Mouse (Mus musculus) liver, adult 2 months (tissue): ENCODE data around the gene Gpc3. TPM values are rescaled to one million over a fixed set of nuclear protein-coding genes. Genes with fewer than 3 reads are reported as not detected.
"Not testable (repeated sequence)": the region's sequence is repeated elsewhere in the genome, so short reads cannot be mapped to it uniquely, and the experiment has no call there.

ENCODE experiments used
- DNase-seq: peaks from one replicate; pipeline ENCODE4 v3.0.0-alpha.2; 2011; ENCODE audit warnings: low read depth, low spot score; ENCODE audit errors: extremely low read depth
- H3K27ac ChIP-seq: fragments of 200-500 bp; replicated peaks from 2 replicates; pipeline ENCODE4 v1.5.1; 2012; ENCODE audit warnings: low read depth, mild to moderate bottlenecking, control low read depth, inconsistent platforms, low read length; ENCODE audit not compliant: insufficient read depth
- H3K27me3 ChIP-seq: fragments of 200-500 bp; 2 replicates; pipeline ENCODE4 v1.6.1; 2012; ENCODE audit warnings: mild to moderate bottlenecking, moderate library complexity, low read length, inconsistent platforms; ENCODE audit not compliant: control insufficient read depth, insufficient read depth
- H3K36me3 ChIP-seq: fragments of 200-500 bp; 2 replicates; pipeline ENCODE4 v1.6.1; 2012; ENCODE audit warnings: low read length, inconsistent platforms; ENCODE audit not compliant: control insufficient read depth, insufficient read depth
- H3K4me1 ChIP-seq: fragments of 200-500 bp; 2 replicates; pipeline ENCODE4 v1.6.1; 2011; ENCODE audit warnings: low read length; ENCODE audit not compliant: control insufficient read depth, insufficient read depth
- H3K4me3 ChIP-seq: fragments of 200-500 bp; 2 replicates; pipeline ENCODE4 v1.5.1; 2011; ENCODE audit warnings: low read depth, mild to moderate bottlenecking, control low read depth, low read length, moderate library complexity; ENCODE audit not compliant: insufficient read depth
- H3K79me2 ChIP-seq: fragments of 200-500 bp; 2 replicates; pipeline ENCODE4 v1.6.1; 2012; ENCODE audit warnings: inconsistent platforms, mild to moderate bottlenecking, low read length, moderate library complexity; ENCODE audit not compliant: control insufficient read depth, insufficient read depth
- H3K9ac ChIP-seq: fragments of 200-500 bp; 2 replicates; pipeline ENCODE4 v1.6.1; 2012; ENCODE audit warnings: low read depth, mild to moderate bottlenecking, control low read depth, inconsistent platforms, low read length
- CTCF ChIP-seq: fragments of 200-500 bp; IDR thresholded peaks from 2 replicates; pipeline ENCODE4 v1.5.1; 2011; ENCODE audit warnings: low read depth, low read length, control low read depth
- POLR2A ChIP-seq: fragments of 200-500 bp; IDR thresholded peaks from 2 replicates; pipeline ENCODE4 v1.6.1; 2011; ENCODE audit warnings: low read length, control low read depth; ENCODE audit not compliant: insufficient read depth; ENCODE audit errors: extremely low read depth
- WGBS: fragments of 180-500 bp; shearing (Covaris S2); methylation state at CpG from one replicate; pipeline ENCODE4 v1.1.7; 2018; 5-methylcytosine and 5-hydroxymethylcytosine counted together
- polyA plus RNA-seq: library from polyadenylated mRNA; depleted of rRNA; stranded (reverse); fragments of >200 nt; gene quantifications from 2 replicates; pipeline ENCODE4 v1.2.3, GENCODE M21; 2012; rRNA removed
- total RNA-seq: library from RNA; depleted of rRNA; stranded (reverse); fragments of >200 nt; gene quantifications from 2 replicates; pipeline ENCODE4 v1.2.3, GENCODE M21; 2014; rRNA removed

The Gpc3 gene
- total and polyA plus RNA-seq, 2 experiments = 0.65 to 0.86 TPM

DNA sequence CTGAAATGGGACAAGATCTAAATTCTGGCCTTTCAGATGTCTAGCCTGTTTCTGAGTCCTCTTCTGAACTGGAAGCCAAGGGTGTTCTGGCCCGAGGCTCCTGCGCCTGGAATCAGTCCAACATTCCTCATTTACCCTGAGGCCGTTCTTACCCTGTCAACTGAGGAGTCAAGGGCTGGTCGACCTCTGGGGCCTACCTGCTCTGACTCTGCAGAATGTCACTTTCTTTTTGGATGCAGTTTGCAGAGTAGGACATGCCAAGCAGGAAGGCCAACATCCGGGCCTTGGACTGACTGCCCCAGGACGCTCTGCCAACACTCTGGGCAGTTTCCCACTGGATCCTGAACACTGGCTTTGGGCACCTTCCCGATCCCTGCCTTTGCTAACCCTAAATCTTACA, 352.2 kb downstream of the Gpc3 start:
- Histone ChIP-seq H3K79me2 (no peaks in the 10 kb centered on the region), H3K27me3 (no peaks in the 10 kb centered on the region), H3K36me3 (no peaks in the 10 kb centered on the region), H3K4me1 (no peaks in the 10 kb centered on the region; the same call in 1 of the 2 replicates), H3K27ac (no peak overlapping the region), H3K4me3 (no peak overlapping the region), H3K9ac (no peak overlapping the region)
- TF ChIP-seq CTCF (no peak), POLR2A (no peak)
- DNase-seq = peak; percentile 76
- 21% methylated on average over 7 of the region's 7 CpGs for WGBS

DNA sequence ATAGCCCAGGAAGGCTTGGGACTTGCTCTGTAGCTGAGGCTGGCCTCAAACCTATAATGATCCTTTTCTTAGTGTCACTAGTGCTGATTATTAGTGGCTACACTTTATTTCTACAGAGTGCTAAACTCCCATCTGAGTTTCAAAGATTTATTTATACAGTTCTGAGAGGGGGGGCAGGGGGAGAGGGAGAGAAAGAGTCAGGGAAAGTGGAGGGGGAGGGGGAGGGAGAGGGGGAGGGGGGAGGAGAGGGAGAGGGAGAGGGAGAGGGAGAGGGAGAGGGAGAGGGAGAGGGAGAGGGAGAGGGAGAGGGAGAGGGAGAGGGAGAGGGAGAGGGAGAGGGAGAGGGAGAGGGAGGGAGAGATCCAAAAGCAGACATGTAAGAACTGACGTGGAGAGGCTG, 354.0 kb downstream of the Gpc3 start:
- H3K4me1 ChIP-seq, H3K27me3 ChIP-seq, DNase-seq, H3K36me3 ChIP-seq, H3K4me3 ChIP-seq, H3K79me2 ChIP-seq, H3K9ac ChIP-seq, H3K27ac ChIP-seq: not testable (repeated sequence)
- 56% methylated on average over 1 of the region's 1 CpGs for WGBS

DNA sequence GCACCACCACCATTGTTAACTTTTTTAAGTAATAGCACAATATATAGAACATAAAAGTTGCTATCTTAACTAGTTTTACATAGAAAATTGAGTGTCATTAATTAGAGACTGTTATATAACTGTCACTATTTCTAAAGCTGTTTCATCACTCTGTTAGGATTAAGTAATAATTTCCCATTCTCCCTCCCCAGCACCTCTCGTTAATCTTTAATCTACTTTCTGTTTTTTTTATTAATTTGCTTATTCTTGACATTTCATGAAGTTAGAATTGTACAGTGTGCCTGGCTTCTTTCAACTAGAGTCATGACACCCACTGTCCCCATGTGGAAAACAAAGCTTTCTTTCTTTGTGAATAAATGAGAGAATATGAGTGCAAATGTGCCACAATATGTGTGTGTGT, 359.2 kb downstream of the Gpc3 start:
- Histone ChIP-seq H3K4me3 (no peak overlapping the region), H3K27me3 (no peaks in the 10 kb centered on the region), H3K27ac (peak overlapping the region; percentile 69), H3K4me1 (peaks cover 3% of the 10 kb centered on the region; the same call in 1 of the 2 replicates), H3K9ac (no peak overlapping the region), H3K79me2 (no peaks in the 10 kb centered on the region), H3K36me3 (no peaks in the 10 kb centered on the region)
- 16% methylated on average over 1 of the region's 1 CpGs for WGBS
- peak; percentile 69 for DNase-seq
- TF ChIP-seq CTCF (no peak), POLR2A (no peak)

- Histone ChIP-seq H3K36me3 (no peaks in the 10 kb centered on the region), H3K4me3 (no peak overlapping the region), H3K9ac (no peak overlapping the region), H3K4me1 (no peaks in the 10 kb centered on the region), H3K27ac (no peak overlapping the region), H3K27me3 (no peaks in the 10 kb centered on the region), H3K79me2 (no peaks in the 10 kb centered on the region)
- no peak for DNase-seq
- TF ChIP-seq CTCF (no peak), POLR2A (no peak)
- WGBS = 69% methylated on average over 4 of the region's 4 CpGs
Observed at GRCm38 (mm10) chrX:52245694-52246297, 368.0 kb downstream of the Gpc3 start.

- no peaks in the 10 kb centered on the region for H3K36me3 ChIP-seq
- H3K27ac ChIP-seq = no peak overlapping the region
- H3K27me3 ChIP-seq = no peaks in the 10 kb centered on the region
- H3K4me1 ChIP-seq = no peaks in the 10 kb centered on the region
- DNase-seq = no peak
- no peaks in the 10 kb centered on the region for H3K79me2 ChIP-seq
- 99% methylated on average over 4 of the region's 4 CpGs for WGBS
- TF ChIP-seq POLR2A (no peak), CTCF (no peak)
- no peak overlapping the region for H3K9ac ChIP-seq
- no peak overlapping the region for H3K4me3 ChIP-seq
Observed at GRCm38 (mm10) chrX:52237470-52237869, 376.3 kb downstream of the Gpc3 start.

DNA sequence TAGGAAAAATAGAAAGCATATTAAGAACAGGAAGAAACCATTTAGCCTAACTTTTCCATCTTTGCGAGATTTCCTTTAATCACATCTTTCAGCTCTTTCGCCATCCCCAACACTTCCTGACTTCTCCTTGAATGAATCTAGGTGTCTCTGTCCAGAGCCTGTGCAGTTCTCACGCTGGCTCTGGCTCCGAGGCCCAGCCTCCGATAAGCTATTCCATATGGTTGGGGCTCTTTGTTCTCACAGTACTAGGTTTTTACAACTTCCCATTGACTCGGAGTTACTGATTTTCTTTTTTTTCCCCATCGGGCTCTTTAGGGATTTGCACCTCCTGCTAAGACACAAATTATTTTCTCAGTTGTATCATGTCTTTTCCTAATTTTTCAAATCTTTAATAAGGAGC, 381.8 kb downstream of the Gpc3 start:
- Histone ChIP-seq H3K4me3 (no peak overlapping the region), H3K79me2 (no peaks in the 10 kb centered on the region), H3K36me3 (no peaks in the 10 kb centered on the region), H3K9ac (no peak overlapping the region), H3K4me1 (no peaks in the 10 kb centered on the region), H3K27ac (no peak overlapping the region), H3K27me3 (no peaks in the 10 kb centered on the region)
- TF ChIP-seq CTCF (no peak), POLR2A (no peak)
- WGBS = 84% methylated on average over 7 of the region's 7 CpGs
- no peak for DNase-seq

GRCm38 (mm10) chrX:52230711-52231110, 383.0 kb downstream of the Gpc3 start:
- Histone ChIP-seq H3K36me3 (no peaks in the 10 kb centered on the region), H3K79me2 (no peaks in the 10 kb centered on the region), H3K27ac (no peak overlapping the region), H3K4me1 (no peaks in the 10 kb centered on the region), H3K27me3 (no peaks in the 10 kb centered on the region), H3K4me3 (no peak overlapping the region), H3K9ac (no peak overlapping the region)
- no peak for DNase-seq
- WGBS = 46% methylated on average over 4 of the region's 4 CpGs
- TF ChIP-seq POLR2A (no peak), CTCF (no peak)

Other genes starting within 250 kb of the Gpc3 start
- 0.27 and 0.37 TPM in 2 replicates for gene Ccdc160, start 177.2 kb upstream of the Gpc3 start, total RNA-seq
- gene Ccdc160, start 177.2 kb upstream of the Gpc3 start, polyA plus RNA-seq = not detected in 2 replicates